Mouse (Mus musculus): ENCODE results near the gene Boc.

- no peak for TF ChIP-seq GATA1 (IDR thresholded peaks at IDR 0.05; ENCODE audit: borderline replicate concordance, low read length)
- no peak for TF ChIP-seq FLI1 (IDR thresholded peaks at IDR 0.05; ENCODE audit: low read length)
These were observed 10.7 kb downstream of the Boc start for GRCm38 (mm10) chr16:44547976-44548375.
